Mouse (Mus musculus): ENCODE results near the gene Lmln. TPM values are rescaled to one million over a fixed set of nuclear protein-coding genes. Genes with fewer than 3 reads are reported as not detected.
A peak's percentile ranks its signal among the peaks of the same experiment; 100 is the strongest.

Lmln gene
- polyA plus RNA-seq (2015; fragmentation: Nextera tagmentation; extraction: Ambion mirVana): 3.4 and 4.0 TPM in 2 replicates

- under 1% methylated on average over 64 of the region's 64 CpGs for WGBS
- peak within 1 kb of the TSS; percentile 40 for H3K27ac ChIP-seq
- no peaks in the 10 kb centered on the region for H3K9me3 ChIP-seq
- peak within 1 kb of the TSS; percentile 78 for H3K4me3 ChIP-seq
- peak within 1 kb of the TSS; percentile 86 for H3K4me2 ChIP-seq (replicated peaks)
- peaks cover 32% of the 10 kb centered on the region for H3K36me3 ChIP-seq
- no peaks in the 10 kb centered on the region for H3K27me3 ChIP-seq
- H3K9ac ChIP-seq: peak within 1 kb of the TSS; percentile 74
- H3K4me1 ChIP-seq: peaks cover 26% of the 10 kb centered on the region
- peak; percentile 97 for ATAC-seq (ENCODE audit: low FRiP score, low read depth)
Measured at GRCm38 (mm10) chr16:33062024-33062681, at the start of gene Lmln. TSS of gene Lmln (plus strand) at chr16:33062521.

- ATAC-seq (ENCODE audit: low FRiP score, low read depth): no peak
- H3K9ac ChIP-seq: no peak overlapping the region
- H3K4me2 ChIP-seq (replicated peaks): no peak overlapping the region
- no peaks in the 10 kb centered on the region for H3K9me3 ChIP-seq
- peaks cover 62% of the 10 kb centered on the region for H3K36me3 ChIP-seq
- no peaks in the 10 kb centered on the region for H3K4me1 ChIP-seq
- 90% methylated on average over 5 of the region's 5 CpGs for WGBS
- H3K4me3 ChIP-seq: no peak overlapping the region
- no peaks in the 10 kb centered on the region for H3K27me3 ChIP-seq
- H3K27ac ChIP-seq: no peak overlapping the region
Measured at GRCm38 (mm10) chr16:33013801-33014200, 48.5 kb upstream of the Lmln start.

- no peak overlapping the region for H3K4me2 ChIP-seq (replicated peaks)
- peaks cover 52% of the 10 kb centered on the region for H3K36me3 ChIP-seq
Measured at GRCm38 (mm10) chr16:33014921-33015320, 47.4 kb upstream of the Lmln start.

GRCm38 (mm10) chr16:33015396-33015907 is 46.9 kb upstream of the Lmln start:
- Histone ChIP-seq H3K4me2 (replicated peaks) (no peak overlapping the region), H3K27me3 (no peaks in the 10 kb centered on the region), H3K9ac (no peak overlapping the region), H3K9me3 (no peaks in the 10 kb centered on the region), H3K27ac (no peak overlapping the region), H3K4me1 (no peaks in the 10 kb centered on the region), H3K4me3 (no peak overlapping the region), H3K36me3 (peaks cover 47% of the 10 kb centered on the region)
- 92% methylated on average over 3 of the region's 3 CpGs for WGBS
- no peak for ATAC-seq (ENCODE audit: low FRiP score, low read depth)

More at GRCm38 (mm10) chr16:33014921-33015320, 47.4 kb upstream of the Lmln start:
- no peaks in the 10 kb centered on the region for H3K27me3 ChIP-seq
- H3K27ac ChIP-seq: no peak overlapping the region
- ATAC-seq (ENCODE audit: low FRiP score, low read depth): no peak
- no peak overlapping the region for H3K9ac ChIP-seq
- H3K9me3 ChIP-seq: no peaks in the 10 kb centered on the region
- H3K4me1 ChIP-seq: no peaks in the 10 kb centered on the region
- H3K4me3 ChIP-seq: no peak overlapping the region
- 89% methylated on average over 1 of the region's 1 CpGs for WGBS

DNA sequence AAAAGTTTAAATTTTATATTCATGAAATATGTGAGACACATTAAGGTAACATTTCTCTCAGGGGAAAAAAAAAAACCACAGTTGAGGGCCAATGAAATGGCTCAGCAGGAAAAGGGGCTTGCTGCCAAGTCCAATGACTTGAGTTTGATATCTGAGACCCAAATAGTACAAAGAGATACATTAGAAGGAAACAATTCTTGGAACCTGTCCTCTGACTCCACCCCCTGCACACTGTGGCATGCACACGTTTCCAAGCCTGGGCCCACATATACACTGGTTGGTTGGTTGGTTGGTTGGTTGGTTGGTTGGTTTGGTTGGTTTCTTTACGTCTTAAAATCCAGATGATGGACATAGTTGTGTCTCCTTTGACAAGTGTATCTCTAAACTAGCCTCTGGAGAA is 46.3 kb upstream of the Lmln start:
- H3K36me3 ChIP-seq: peaks cover 42% of the 10 kb centered on the region
- no peaks in the 10 kb centered on the region for H3K9me3 ChIP-seq
- H3K27me3 ChIP-seq: no peaks in the 10 kb centered on the region
- no peak overlapping the region for H3K4me3 ChIP-seq
- no peak overlapping the region for H3K4me2 ChIP-seq (replicated peaks)
- ATAC-seq (ENCODE audit: low FRiP score, low read depth): no peak
- no peak overlapping the region for H3K9ac ChIP-seq
- H3K4me1 ChIP-seq: no peaks in the 10 kb centered on the region
- 87% methylated on average over 2 of the region's 2 CpGs for WGBS
- H3K27ac ChIP-seq: no peak overlapping the region

DNA sequence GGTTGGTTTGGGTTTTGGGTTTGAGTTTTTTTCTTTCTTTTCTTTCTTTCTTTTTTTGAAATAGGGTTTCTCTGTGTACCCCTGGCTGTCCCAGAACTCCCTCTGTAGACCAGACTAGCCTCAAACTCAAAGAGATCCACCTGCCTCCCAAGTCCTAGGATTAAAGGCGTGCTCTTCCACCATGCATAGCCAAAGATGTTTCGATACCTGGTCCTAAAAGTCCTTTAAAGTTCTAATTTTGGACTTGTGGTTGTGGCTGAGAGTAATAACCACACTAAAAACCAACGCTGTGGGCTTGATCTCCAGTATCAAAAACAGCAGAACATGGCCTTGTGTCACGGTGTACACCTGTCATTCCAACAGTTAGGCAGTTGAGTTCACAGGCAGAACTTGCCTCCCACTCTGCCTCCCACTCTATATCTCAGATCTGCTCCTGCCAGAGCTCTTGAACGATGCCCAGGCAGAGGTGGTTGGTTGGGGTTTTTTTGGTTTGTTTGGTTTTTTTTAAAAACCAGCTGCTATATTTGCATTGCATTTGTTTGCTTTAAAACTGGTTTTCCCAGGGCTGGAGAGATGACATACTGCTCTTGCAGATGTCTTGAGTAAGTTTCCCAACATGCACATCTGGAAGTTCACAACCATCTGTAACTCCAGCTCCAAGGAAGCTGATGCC is 44.5 kb upstream of the Lmln start:
- Histone ChIP-seq H3K4me2 (replicated peaks) (no peak overlapping the region), H3K4me1 (no peaks in the 10 kb centered on the region), H3K9ac (no peak overlapping the region), H3K9me3 (no peaks in the 10 kb centered on the region), H3K27me3 (no peaks in the 10 kb centered on the region), H3K4me3 (no peak overlapping the region), H3K27ac (no peak overlapping the region), H3K36me3 (peaks cover 29% of the 10 kb centered on the region)
- WGBS: 91% methylated on average over 5 of the region's 5 CpGs
- no peak for ATAC-seq (ENCODE audit: low FRiP score, low read depth)

DNA sequence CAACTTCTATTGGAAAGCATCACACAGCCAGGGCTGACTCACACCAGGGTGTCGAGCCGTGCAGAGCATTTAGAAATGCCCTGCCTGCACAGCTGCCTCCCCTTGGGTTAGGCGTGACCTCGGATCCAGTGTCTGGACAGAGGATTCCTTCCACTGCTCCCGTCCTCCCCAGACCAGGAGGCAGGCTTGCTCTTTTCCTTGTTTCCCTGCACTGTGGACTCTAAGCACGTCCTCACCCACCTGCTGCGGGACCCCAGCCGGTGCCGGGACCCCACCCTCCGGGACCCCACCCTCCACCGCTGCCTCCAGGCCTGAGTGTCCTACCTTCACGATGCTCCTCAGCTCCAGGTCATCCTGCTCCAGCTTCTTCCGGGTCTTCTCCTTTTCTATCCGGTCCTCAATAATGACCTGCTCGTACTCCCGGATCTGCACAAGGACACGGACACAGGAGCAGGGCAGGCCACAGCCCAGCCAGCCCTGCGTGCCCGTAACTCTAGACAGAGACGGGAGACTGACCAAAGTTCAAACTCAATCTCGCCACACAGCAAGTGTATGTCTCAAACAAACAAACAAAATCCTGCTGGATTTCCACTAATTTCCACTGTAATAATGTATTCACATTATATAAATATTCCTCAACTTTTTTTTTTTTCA is 43.1 kb upstream of the Lmln start:
- H3K36me3 ChIP-seq: peaks cover 16% of the 10 kb centered on the region
- ATAC-seq (ENCODE audit: low FRiP score, low read depth): peak; percentile 32; the same call in 1 of the 2 replicates
- no peaks in the 10 kb centered on the region for H3K4me1 ChIP-seq
- H3K9me3 ChIP-seq: no peaks in the 10 kb centered on the region
- no peak overlapping the region for H3K9ac ChIP-seq
- no peak overlapping the region for H3K4me2 ChIP-seq (replicated peaks)
- no peak overlapping the region for H3K27ac ChIP-seq
- 72% methylated on average over 21 of the region's 21 CpGs for WGBS
- no peaks in the 10 kb centered on the region for H3K27me3 ChIP-seq
- no peak overlapping the region for H3K4me3 ChIP-seq

- Histone ChIP-seq H3K4me2 (replicated peaks) (no peak overlapping the region), H3K9me3 (no peaks in the 10 kb centered on the region), H3K36me3 (peaks cover 5% of the 10 kb centered on the region), H3K4me1 (no peaks in the 10 kb centered on the region), H3K9ac (no peak overlapping the region), H3K27me3 (no peaks in the 10 kb centered on the region), H3K4me3 (no peak overlapping the region), H3K27ac (no peak overlapping the region)
- ATAC-seq (ENCODE audit: low FRiP score, low read depth): no peak
- WGBS: 76% methylated on average over 3 of the region's 3 CpGs
Measured at GRCm38 (mm10) chr16:33021381-33021780, 40.9 kb upstream of the Lmln start.

- no peaks in the 10 kb centered on the region for H3K4me1 ChIP-seq
- H3K27ac ChIP-seq: no peak overlapping the region
- no peak overlapping the region for H3K4me2 ChIP-seq (replicated peaks)
- H3K36me3 ChIP-seq: no peaks in the 10 kb centered on the region
- ATAC-seq (ENCODE audit: low FRiP score, low read depth): peak; percentile 51; the same call in 1 of the 2 replicates
- no peaks in the 10 kb centered on the region for H3K9me3 ChIP-seq
- H3K27me3 ChIP-seq: no peaks in the 10 kb centered on the region
- 4% methylated on average over 4 of the region's 4 CpGs for WGBS
- no peak overlapping the region for H3K9ac ChIP-seq
- no peak overlapping the region for H3K4me3 ChIP-seq
Measured at GRCm38 (mm10) chr16:33023750-33024149, 38.6 kb upstream of the Lmln start.

DNA sequence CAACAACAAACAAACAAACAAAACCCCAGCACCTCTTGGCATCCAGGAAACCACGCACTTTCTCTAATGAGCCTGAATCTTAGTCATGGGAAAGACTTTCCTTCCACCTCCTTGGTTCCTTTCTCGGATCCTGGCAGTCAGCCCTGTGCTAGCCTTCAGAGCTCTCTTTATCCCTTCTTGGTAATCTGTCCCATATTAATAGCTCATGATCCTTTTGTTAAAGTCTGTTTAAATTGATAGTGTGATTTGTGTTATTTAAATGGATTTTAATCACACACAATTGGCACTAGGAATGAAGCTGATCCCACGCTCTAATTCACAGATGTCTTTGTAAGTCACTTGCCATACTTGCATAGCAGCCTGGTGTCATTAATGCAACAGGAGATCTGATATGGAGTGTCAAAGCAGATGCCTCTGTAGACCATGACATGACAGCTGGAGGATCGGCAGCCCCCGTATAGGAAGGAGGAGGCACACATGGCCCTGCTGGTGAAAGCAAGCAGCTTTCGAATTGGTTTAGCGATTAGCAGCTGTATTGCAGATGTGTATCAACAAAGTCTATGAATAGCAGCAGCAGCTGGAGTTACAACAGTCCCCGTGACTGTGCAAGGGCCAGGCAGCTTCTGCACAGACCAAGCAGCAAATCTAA is 37.7 kb upstream of the Lmln start:
- Histone ChIP-seq H3K9ac (no peak overlapping the region), H3K27ac (no peak overlapping the region), H3K4me3 (no peak overlapping the region), H3K36me3 (no peaks in the 10 kb centered on the region), H3K4me2 (replicated peaks) (no peak overlapping the region), H3K27me3 (no peaks in the 10 kb centered on the region), H3K4me1 (no peaks in the 10 kb centered on the region), H3K9me3 (no peaks in the 10 kb centered on the region)
- WGBS: 62% methylated on average over 8 of the region's 8 CpGs
- 0 out of 2 replicates have a peak, but pooled peaks have one; percentile 54 for ATAC-seq (ENCODE audit: low FRiP score, low read depth)

GRCm38 (mm10) chr16:33026357-33026756 is 36.0 kb upstream of the Lmln start:
- Histone ChIP-seq H3K4me2 (replicated peaks) (no peak overlapping the region), H3K9ac (no peak overlapping the region), H3K36me3 (no peaks in the 10 kb centered on the region), H3K4me3 (no peak overlapping the region), H3K27ac (no peak overlapping the region), H3K4me1 (no peaks in the 10 kb centered on the region), H3K27me3 (no peaks in the 10 kb centered on the region), H3K9me3 (no peaks in the 10 kb centered on the region)
- WGBS: 80% methylated on average over 7 of the region's 7 CpGs
- no peak for ATAC-seq (ENCODE audit: low FRiP score, low read depth)

- Histone ChIP-seq H3K27me3 (no peaks in the 10 kb centered on the region), H3K4me3 (no peak overlapping the region), H3K4me1 (0 out of 2 replicates have a peak, but pooled peaks cover 2% of the 10 kb centered on the region), H3K9ac (no peak overlapping the region), H3K4me2 (replicated peaks) (no peak overlapping the region), H3K9me3 (no peaks in the 10 kb centered on the region), H3K36me3 (no peaks in the 10 kb centered on the region), H3K27ac (no peak overlapping the region)
- WGBS: 62% methylated on average over 4 of the region's 4 CpGs
- ATAC-seq (ENCODE audit: low FRiP score, low read depth): no peak
Measured at GRCm38 (mm10) chr16:33036006-33036405, 26.3 kb upstream of the Lmln start.
